Comparison of ENCODE assay signal across 14 mouse cellular contexts in genomic region chr12:26104372-26104771, GRCm38 (mm10).
"Had no signal": no experiment of that assay in that cellular context is flagged by ENCODE, and none has a peak within 500 bp of the region (broad histone marks: within the 10 kb centered on the region; RNA-seq: fewer than 3 reads in every experiment).

No protein-coding gene starts in this region.

- H3K4me1 ChIP-seq: limb, embryonic 10.5 days; liver, embryonic 15.5 days; midbrain, embryonic 12.5 days; neural tube, embryonic 13.5 days had no signal

- DNase-seq: kidney, postnatal 10 days; kidney, postnatal 4 days; lung, embryonic 14.5 days; lung, postnatal 14 days; retina, postnatal 1 day; right cerebral cortex, postnatal 4 days; spleen, adult 18-20 months; thymus, adult 18-20 months; thymus, postnatal 36 days had no signal

- H3K4me3 ChIP-seq: layer of hippocampus, adult 2 months; limb, embryonic 10.5 days; liver, embryonic 15.5 days; midbrain, embryonic 12.5 days; neural tube, embryonic 13.5 days had no signal
